Mouse (Mus musculus) liver, embryonic 15.5 days (tissue): ENCODE data around the gene Tmem56. TPM values are rescaled to one million over a fixed set of nuclear protein-coding genes. Genes with fewer than 3 reads are reported as not detected.

ENCODE experiments used
- ATAC-seq: fragments of 200-750 bp; cut with Nextera tagmentation; 2 replicates; pipeline ENCODE4 v1.8.0; 2017; ENCODE audit warnings: moderate number of reproducible peaks, mild to moderate bottlenecking, moderate library complexity; ENCODE audit not compliant: insufficient read depth
- H3K27ac ChIP-seq: fragments of 300-500 bp; sonication (generic); replicated peaks from 2 replicates; pipeline ENCODE4 v1.5.1; 2015; ENCODE audit warnings: mild to moderate bottlenecking, inconsistent platforms
- H3K27me3 ChIP-seq: fragments of 300-500 bp; sonication (generic); 2 replicates; pipeline ENCODE4 v1.6.1; 2015; ENCODE audit warnings: mild to moderate bottlenecking, inconsistent platforms
- H3K36me3 ChIP-seq: fragments of 300-500 bp; sonication (generic); replicated peaks from 2 replicates; pipeline ENCODE4 v1.6.1; 2015; ENCODE audit warnings: moderate library complexity, mild to moderate bottlenecking, inconsistent platforms
- H3K4me1 ChIP-seq: fragments of 300-500 bp; sonication (generic); replicated peaks from 2 replicates; pipeline ENCODE4 v1.6.1; 2015; ENCODE audit warnings: inconsistent platforms
- H3K4me2 ChIP-seq: fragments of 300-500 bp; sonication (generic); 2 replicates; pipeline ENCODE4 v1.6.1; 2015; ENCODE audit warnings: moderate library complexity, mild to moderate bottlenecking, inconsistent platforms
- H3K4me3 ChIP-seq: fragments of 300-500 bp; sonication (generic); replicated peaks from 2 replicates; pipeline ENCODE4 v1.5.1; 2015; ENCODE audit warnings: mild to moderate bottlenecking, inconsistent platforms
- H3K9ac ChIP-seq: fragments of 300-500 bp; sonication (generic); 2 replicates; pipeline ENCODE4 v1.6.1; 2015; ENCODE audit warnings: moderate library complexity, mild to moderate bottlenecking, inconsistent platforms
- H3K9me3 ChIP-seq: fragments of 300-500 bp; sonication (generic); replicated peaks from 2 replicates; pipeline ENCODE4 v1.6.1; 2016; ENCODE audit warnings: inconsistent platforms
- WGBS: fragments of 180-500 bp; shearing (Covaris S2); methylation state at CpG from one replicate; pipeline ENCODE4 v1.1.7; 2015; ENCODE audit warnings: mixed read lengths; ENCODE audit not compliant: insufficient replicate concordance; 5-methylcytosine and 5-hydroxymethylcytosine counted together
- polyA plus RNA-seq: library from polyadenylated mRNA; unstranded; fragments of >200 nt; fragmentation: Nextera tagmentation; extraction: Ambion mirVana; gene quantifications from 2 replicates; pipeline ENCODE4 v1.2.1, GENCODE M21; 2015

Tmem56 gene
- polyA plus RNA-seq, 1 experiment from 2014 or later = 14.9 TPM

GRCm38 (mm10) chr3:121260831-121261230, 22.1 kb downstream of the Tmem56 start:
- Histone ChIP-seq H3K27me3 (peaks cover 11% of the 10 kb centered on the region), H3K4me2 (peak overlapping the region; percentile 96), H3K9ac (peak overlapping the region; percentile 57), H3K36me3 (peaks cover 24% of the 10 kb centered on the region), H3K4me1 (peaks cover 78% of the 10 kb centered on the region), H3K9me3 (no peaks in the 10 kb centered on the region), H3K4me3 (peak overlapping the region; percentile 80), H3K27ac (peak overlapping the region; percentile 87)
- 36% methylated on average over 1 of the region's 1 CpGs for WGBS
- no peak for ATAC-seq

GRCm38 (mm10) chr3:121260041-121260440, 22.9 kb downstream of the Tmem56 start:
- H3K27ac ChIP-seq = peak overlapping the region; percentile 87
- no peak for ATAC-seq
- WGBS = 74% methylated on average over 7 of the region's 7 CpGs

DNA sequence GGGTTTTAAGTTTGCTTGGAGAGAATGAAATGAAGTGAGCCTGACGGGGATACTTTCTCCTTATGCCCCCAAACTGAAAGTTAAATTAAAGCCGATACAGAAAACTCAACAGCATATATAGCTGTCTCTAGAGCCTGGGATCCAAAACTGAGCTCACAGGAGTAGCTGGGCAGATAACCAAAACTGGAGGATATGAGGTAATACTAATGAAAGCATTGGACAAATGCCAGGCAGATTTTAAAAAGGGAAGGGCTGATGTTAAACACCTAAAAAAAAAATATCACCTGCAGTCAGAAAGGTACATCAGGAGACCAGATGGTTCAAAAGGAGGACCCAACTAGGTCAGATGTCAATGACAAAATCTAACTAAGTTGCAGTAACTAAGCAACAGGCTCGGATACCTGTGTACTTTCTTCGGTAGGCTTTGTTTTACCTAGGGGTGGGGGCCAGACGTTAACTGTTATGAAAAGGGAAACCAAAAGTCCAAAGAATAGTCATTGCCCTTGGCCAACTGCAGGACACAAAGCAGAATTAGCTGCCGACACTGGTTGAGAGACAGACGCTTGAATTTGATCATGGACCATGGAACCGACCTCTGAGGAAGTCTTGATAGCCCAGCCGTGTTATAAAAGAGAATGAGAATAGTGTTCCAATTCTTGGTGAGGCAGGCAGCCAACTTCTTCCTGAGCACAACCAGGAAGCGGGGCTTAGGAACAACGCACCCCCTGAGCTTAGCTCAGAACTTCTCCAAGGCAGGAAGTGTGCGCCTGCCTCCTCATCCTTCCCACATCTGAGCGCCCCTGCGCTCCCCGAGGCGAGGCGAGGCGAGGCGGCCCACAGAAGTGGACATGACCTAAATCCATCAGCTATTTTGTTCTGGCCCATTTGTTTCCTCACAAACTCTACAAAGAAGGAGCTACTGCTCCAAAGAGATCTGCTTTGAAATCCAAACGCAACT, 24.1 kb downstream of the Tmem56 start:
- H3K27ac ChIP-seq = peak overlapping the region; percentile 87; the same call in 1 of the 2 replicates
- H3K27me3 ChIP-seq = peaks cover 11% of the 10 kb centered on the region
- H3K9ac ChIP-seq = peak overlapping the region; percentile 33; the same call in 1 of the 2 replicates
- WGBS = 64% methylated on average over 20 of the region's 20 CpGs
- peak overlapping the region; percentile 13 for H3K4me3 ChIP-seq
- no peak for ATAC-seq
- no peaks in the 10 kb centered on the region for H3K9me3 ChIP-seq
- H3K36me3 ChIP-seq = peaks cover 32% of the 10 kb centered on the region
- peak overlapping the region; percentile 96 for H3K4me2 ChIP-seq
- H3K4me1 ChIP-seq = peaks cover 59% of the 10 kb centered on the region

More at GRCm38 (mm10) chr3:121260041-121260440, 22.9 kb downstream of the Tmem56 start:
- H3K9me3 ChIP-seq = no peaks in the 10 kb centered on the region
- H3K9ac ChIP-seq = peak overlapping the region; percentile 57; the same call in 1 of the 2 replicates
- H3K27me3 ChIP-seq = peaks cover 11% of the 10 kb centered on the region
- H3K4me1 ChIP-seq = peaks cover 71% of the 10 kb centered on the region
- peaks cover 29% of the 10 kb centered on the region for H3K36me3 ChIP-seq
- peak overlapping the region; percentile 96 for H3K4me2 ChIP-seq
- H3K4me3 ChIP-seq = peak overlapping the region; percentile 80

DNA sequence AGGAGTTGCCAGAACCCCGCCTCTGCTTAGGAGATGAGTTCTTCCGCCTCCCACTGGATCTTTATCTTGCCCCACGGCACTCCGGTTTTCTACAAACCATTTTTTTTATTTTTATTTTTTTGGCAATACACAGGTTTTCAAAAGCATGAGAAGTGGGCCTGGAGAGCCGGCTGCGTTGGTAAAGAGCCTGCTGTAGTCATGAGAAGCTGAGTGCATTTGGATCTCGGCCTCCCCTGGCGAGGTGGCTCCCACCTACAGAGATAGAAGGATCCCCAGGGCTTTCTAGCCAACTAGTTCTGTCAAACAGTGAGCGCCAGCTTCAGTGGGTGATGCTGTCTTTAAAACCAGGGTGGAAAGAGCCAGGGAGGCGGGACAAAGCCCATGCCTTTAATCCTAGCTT, 25.5 kb downstream of the Tmem56 start:
- Histone ChIP-seq H3K36me3 (peaks cover 42% of the 10 kb centered on the region), H3K4me2 (no peak overlapping the region), H3K27me3 (peaks cover 10% of the 10 kb centered on the region), H3K9ac (no peak overlapping the region), H3K4me1 (peaks cover 50% of the 10 kb centered on the region), H3K27ac (no peak overlapping the region), H3K9me3 (no peaks in the 10 kb centered on the region), H3K4me3 (no peak overlapping the region)
- 76% methylated on average over 10 of the region's 10 CpGs for WGBS
- ATAC-seq = no peak

GRCm38 (mm10) chr3:121256131-121256530, 26.8 kb downstream of the Tmem56 start:
- WGBS = 84% methylated on average over 8 of the region's 8 CpGs
- Histone ChIP-seq H3K4me1 (peaks cover 45% of the 10 kb centered on the region), H3K36me3 (peaks cover 53% of the 10 kb centered on the region), H3K9ac (no peak overlapping the region), H3K4me3 (no peak overlapping the region), H3K9me3 (no peaks in the 10 kb centered on the region), H3K4me2 (no peak overlapping the region), H3K27me3 (peaks cover 4% of the 10 kb centered on the region), H3K27ac (no peak overlapping the region)
- no peak for ATAC-seq

GRCm38 (mm10) chr3:121255501-121255900, 27.4 kb downstream of the Tmem56 start:
- Histone ChIP-seq H3K9me3 (no peaks in the 10 kb centered on the region), H3K9ac (no peak overlapping the region), H3K4me3 (no peak overlapping the region), H3K27me3 (no peaks in the 10 kb centered on the region), H3K4me2 (no peak overlapping the region), H3K36me3 (peaks cover 58% of the 10 kb centered on the region), H3K4me1 (peaks cover 44% of the 10 kb centered on the region), H3K27ac (no peak overlapping the region)
- 80% methylated on average over 7 of the region's 7 CpGs for WGBS
- no peak for ATAC-seq

DNA sequence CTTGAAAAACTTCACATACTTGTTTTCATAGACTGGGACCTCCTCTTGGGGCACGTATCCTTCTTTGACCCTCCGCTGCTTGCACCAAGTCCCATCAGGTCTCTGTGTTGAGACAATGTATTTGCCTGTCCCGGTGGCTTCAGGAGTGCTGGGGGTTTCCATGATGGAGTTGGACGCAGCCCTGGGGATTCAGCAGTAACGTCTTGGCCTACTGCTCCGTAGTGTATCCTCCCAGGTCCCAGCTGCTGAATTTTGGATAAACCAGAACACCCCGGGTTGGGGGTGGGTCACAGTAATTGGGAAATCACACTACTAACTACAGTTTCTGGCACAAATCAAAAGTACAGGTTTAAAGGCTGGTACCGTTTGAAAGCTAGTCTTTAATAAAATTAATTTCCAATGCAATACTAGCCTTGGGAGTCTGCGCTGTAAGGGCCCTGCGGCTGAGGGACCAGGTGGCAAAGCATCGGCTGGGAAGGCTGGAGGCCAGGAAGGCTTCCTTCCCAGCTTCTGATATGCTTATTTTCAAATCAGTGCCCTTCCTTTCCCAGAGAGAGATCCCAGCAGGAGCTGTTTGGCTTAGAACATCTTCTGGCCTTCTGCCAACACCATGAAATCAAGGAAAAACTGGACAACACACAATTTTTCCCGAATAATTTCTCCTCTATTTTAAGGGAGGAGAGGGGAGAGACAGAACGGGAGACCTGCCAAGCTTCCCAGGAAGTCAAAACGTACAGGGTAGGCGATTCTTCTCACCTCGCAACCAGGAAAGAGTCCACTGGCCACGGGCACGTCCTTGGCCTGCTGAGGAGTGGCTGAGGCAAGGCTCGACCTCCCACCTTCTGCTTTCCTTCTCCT, 32.1 kb downstream of the Tmem56 start:
- H3K4me1 ChIP-seq = peaks cover 15% of the 10 kb centered on the region
- H3K4me2 ChIP-seq = no peak overlapping the region
- no peaks in the 10 kb centered on the region for H3K27me3 ChIP-seq
- H3K36me3 ChIP-seq = peaks cover 59% of the 10 kb centered on the region
- 83% methylated on average over 19 of the region's 19 CpGs for WGBS
- H3K4me3 ChIP-seq = no peak overlapping the region
- ATAC-seq = no peak
- no peak overlapping the region for H3K9ac ChIP-seq
- no peak overlapping the region for H3K27ac ChIP-seq
- no peaks in the 10 kb centered on the region for H3K9me3 ChIP-seq

DNA sequence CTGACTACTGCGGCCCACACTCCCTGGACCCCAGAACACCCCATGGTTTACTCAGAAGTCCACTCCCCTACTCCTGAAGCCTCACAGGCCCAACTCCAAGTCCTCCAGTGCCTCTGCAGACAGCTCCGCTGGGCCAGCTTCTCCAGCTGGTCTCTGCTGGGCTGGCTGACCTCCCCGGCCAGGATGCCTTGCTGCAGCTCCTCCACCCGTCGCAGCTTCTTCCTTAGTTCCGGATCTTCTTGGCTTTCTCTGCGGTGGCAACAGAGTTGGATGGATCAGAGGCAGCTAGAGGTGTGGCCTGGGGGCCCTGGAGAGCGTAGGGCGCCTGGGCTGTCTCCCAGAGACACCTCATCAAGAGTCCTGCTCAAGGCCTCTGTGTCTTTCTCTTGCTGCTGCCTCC, 32.9 kb downstream of the Tmem56 start:
- Histone ChIP-seq H3K4me3 (no peak overlapping the region), H3K36me3 (peaks cover 55% of the 10 kb centered on the region), H3K4me2 (no peak overlapping the region), H3K4me1 (peaks cover 15% of the 10 kb centered on the region), H3K27ac (no peak overlapping the region), H3K27me3 (no peaks in the 10 kb centered on the region), H3K9ac (no peak overlapping the region), H3K9me3 (no peaks in the 10 kb centered on the region)
- no peak for ATAC-seq
- 78% methylated on average over 9 of the region's 9 CpGs for WGBS

DNA sequence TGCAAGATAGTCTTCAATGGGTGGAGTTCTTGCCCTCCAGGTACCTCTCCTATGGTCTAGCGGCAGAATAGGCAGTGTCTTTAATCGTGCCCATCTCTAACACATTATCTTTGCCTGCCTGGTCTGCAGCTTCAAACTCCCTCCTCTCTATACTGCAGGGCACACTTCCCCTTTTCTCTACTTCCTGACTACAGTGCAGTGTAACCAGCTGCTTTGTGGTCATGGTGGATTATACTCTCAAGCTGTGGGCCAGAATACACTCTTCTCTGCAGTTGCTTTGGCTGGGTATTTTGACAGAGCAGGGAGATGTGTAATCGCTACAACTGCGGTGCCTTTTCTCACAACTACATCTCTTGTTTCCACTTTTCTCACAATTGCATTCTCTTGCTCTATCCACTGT, 40.0 kb downstream of the Tmem56 start:
- Histone ChIP-seq H3K4me3 (no peak overlapping the region), H3K27ac (no peak overlapping the region), H3K4me1 (peaks cover 28% of the 10 kb centered on the region), H3K4me2 (no peak overlapping the region), H3K27me3 (no peaks in the 10 kb centered on the region), H3K36me3 (peaks cover 18% of the 10 kb centered on the region; the same call in 1 of the 2 replicates), H3K9ac (no peak overlapping the region), H3K9me3 (no peaks in the 10 kb centered on the region)
- 14% methylated on average over 4 of the region's 4 CpGs for WGBS
- ATAC-seq = peak; percentile 51

GRCm38 (mm10) chr3:121242111-121242936, 40.6 kb downstream of the Tmem56 start:
- no peak overlapping the region for H3K9ac ChIP-seq
- no peak for ATAC-seq
- H3K4me2 ChIP-seq = no peak overlapping the region
- peaks cover 28% of the 10 kb centered on the region for H3K4me1 ChIP-seq
- H3K27ac ChIP-seq = no peak overlapping the region
- peaks cover 14% of the 10 kb centered on the region; the same call in 1 of the 2 replicates for H3K36me3 ChIP-seq
- H3K4me3 ChIP-seq = no peak overlapping the region
- H3K27me3 ChIP-seq = no peaks in the 10 kb centered on the region
- WGBS = 60% methylated on average over 9 of the region's 9 CpGs
- H3K9me3 ChIP-seq = no peaks in the 10 kb centered on the region
